ENCODE assay signal across 27 mouse cellular contexts in the genomic region with DNA sequence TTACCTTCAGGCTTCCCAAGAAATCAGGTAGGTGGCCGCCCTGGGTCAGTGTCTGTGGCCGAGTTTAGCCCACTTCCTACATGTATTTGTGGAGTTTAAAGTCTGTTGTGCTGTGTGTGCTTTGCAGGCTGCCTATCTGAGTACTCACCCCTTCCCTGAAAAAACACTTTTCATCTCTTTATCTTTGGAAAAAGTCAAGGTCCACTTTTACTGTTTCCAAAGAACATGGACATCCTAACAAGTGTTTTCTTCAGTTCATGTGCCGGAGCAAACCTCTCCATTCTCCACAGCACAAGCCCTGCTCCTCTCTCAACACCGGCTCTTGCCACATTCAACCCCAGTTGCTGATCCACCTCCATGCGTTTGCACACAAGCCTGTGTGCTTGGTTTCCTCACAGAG. TPM values are rescaled to one million over a fixed set of nuclear protein-coding genes. Genes with fewer than 3 reads are reported as not detected.
A peak's percentile ranks its signal among the peaks of the same experiment; 100 is the strongest.
DNase-seq lines count a peak whose midpoint lies in the region; TF ChIP-seq lines count a peak whose summit lies in the region.
"Had no signal": no experiment of that assay in that cellular context is flagged by ENCODE, and none has a peak within 500 bp of the region (broad histone marks: within the 10 kb centered on the region; RNA-seq: fewer than 3 reads in every experiment).

No protein-coding gene starts in this region.

- DNase-seq in adrenal gland, adult (ENCODE audit: inconsistent age in 2 of 2, low spot score in 1 of 2), result peak; percentile 58 to 81
- no peak for DNase-seq in adrenal gland, postnatal 4 days (ENCODE audit: low spot score in 2 of 2)
- peak; percentile 39 for DNase-seq in adrenal gland, adult 2 months
- DNase-seq in adrenal gland, adult 8-10 months, result no peak
- no peak for DNase-seq in testis, postnatal 14 days (ENCODE audit: low spot score)
- DNase-seq: B cell, adult 2 months; cerebellum, adult 11 months; cerebellum, adult 11-12 months; cerebellum, adult 18-20 months; cerebellum, adult 2 months; cerebellum, adult 8-10 months; cerebellum, adult 9-10 months; cerebellum, adult 9-11 months had no signal

- no peaks in the 10 kb centered on the region for H3K36me3 ChIP-seq in testis, adult 2 months (ENCODE audit: control insufficient read depth, insufficient read depth, low read length)

- no peak for TF ChIP-seq CTCF in testis, adult 2 months (IDR thresholded peaks at IDR 0.05; ENCODE audit: control insufficient read depth, insufficient read depth, insufficient replicate concordance, low read depth, low read length)

- no peak overlapping the region for H3K4me3 ChIP-seq in testis, adult 2 months (ENCODE audit: control insufficient read depth, low read depth, low read length)

- TF ChIP-seq POLR2A in testis, adult 2 months (IDR thresholded peaks at IDR 0.05; ENCODE audit: control insufficient read depth, low read depth, low read length), result no peak

- no peaks in the 10 kb centered on the region for H3K4me1 ChIP-seq in testis, adult 2 months (ENCODE audit: control insufficient read depth, insufficient read depth, low read length)

- H3K27ac ChIP-seq in testis, adult 2 months (ENCODE audit: control insufficient read depth, insufficient read depth, low read depth, low read length), result peak overlapping the region; percentile 11; the same call in 1 of the 2 replicates

- no peaks in the 10 kb centered on the region for H3K27me3 ChIP-seq in testis, adult 2 months (ENCODE audit: control insufficient read depth, insufficient read depth, low read length)
- H3K27me3 ChIP-seq: Patski had no signal

RNA-seq across cellular contexts. Expression of a gene that starts 13.6 kb away (rescaled TPM):
- total RNA-seq in adrenal gland, postnatal 4 days (2021), result 10 to 100 TPM; 13.5 to 13.7 TPM
- total RNA-seq in adrenal gland, adult 2 months (2021), result 10 to 100 TPM; 13.2 to 21.9 TPM
- 2.2 and 3.0 TPM in 2 replicates for polyA plus RNA-seq in adrenal gland, adult 2 months (2012; rRNA removed)
- 10 to 100 TPM; 17.6 to 25.7 (median 22.0) TPM for total RNA-seq in adrenal gland, adult 8-10 months (2022)
- 5.6 and 6.7 TPM in 2 replicates for polyA plus RNA-seq in testis, adult 2 months (2012; rRNA removed)

RNA-seq across cellular contexts. Expression of a gene that starts 29.0 kb away (rescaled TPM):
- total RNA-seq in adrenal gland, postnatal 4 days (2021), result 100 to 1,000 TPM; 267 to 278 TPM
- 100 to 1,000 TPM; 481 to 519 TPM for total RNA-seq in adrenal gland, adult 2 months (2021)
- 76.2 and 127 TPM in 2 replicates for polyA plus RNA-seq in adrenal gland, adult 2 months (2012; rRNA removed)
- total RNA-seq in adrenal gland, adult 8-10 months (2022), result 100 to 1,000 TPM; 550 to 578 (median 567) TPM
- 4.0 and 4.3 TPM in 2 replicates for polyA plus RNA-seq in testis, adult 2 months (2012; rRNA removed)

RNA-seq across cellular contexts. Expression of a gene that starts 50.3 kb away (rescaled TPM):
- not detected for total RNA-seq in adrenal gland, postnatal 4 days (2021)
- not detected for total RNA-seq in adrenal gland, adult 2 months (2021)
- polyA plus RNA-seq in adrenal gland, adult 2 months (2012; rRNA removed), result not detected in 2 replicates
- not detected for total RNA-seq in adrenal gland, adult 8-10 months (2022)
- polyA plus RNA-seq in testis, adult 2 months (2012; rRNA removed), result 0.11 TPM in 1 of 2 replicates, not detected in the other
- total RNA-seq: adrenal gland, adult 18-20 months; adrenal gland, postnatal 10 days; adrenal gland, postnatal 14 days; adrenal gland, postnatal 25 days; adrenal gland, postnatal 36 days; CH12.LX; ES-E14; MEL had no signal
- polyA plus RNA-seq: activated CD4-positive, CD25-positive, alpha-beta regulatory T cell, adult 4 months; C2C12; CD4-positive, CD25-positive, alpha-beta regulatory T cell, adult 4 months; G1E had no signal

Comparison
In these comparisons a context has a peak if more than half of its experiments do, and no peak if none do; other contexts are left out.
1. DNase-seq: peak in adrenal gland, adult (2 of 2) and adrenal gland, adult 2 months (single experiment); none in adrenal gland, postnatal 4 days (0 of 2), adrenal gland, adult 8-10 months (single experiment) and testis, postnatal 14 days (single experiment).